Mouse (Mus musculus): ENCODE data around the gene Ssxb3.
"Not testable (repeated sequence)": the region's sequence is repeated elsewhere in the genome, so short reads cannot be mapped to it uniquely, and the experiment has no call there.

The Ssxb3 gene

DNA sequence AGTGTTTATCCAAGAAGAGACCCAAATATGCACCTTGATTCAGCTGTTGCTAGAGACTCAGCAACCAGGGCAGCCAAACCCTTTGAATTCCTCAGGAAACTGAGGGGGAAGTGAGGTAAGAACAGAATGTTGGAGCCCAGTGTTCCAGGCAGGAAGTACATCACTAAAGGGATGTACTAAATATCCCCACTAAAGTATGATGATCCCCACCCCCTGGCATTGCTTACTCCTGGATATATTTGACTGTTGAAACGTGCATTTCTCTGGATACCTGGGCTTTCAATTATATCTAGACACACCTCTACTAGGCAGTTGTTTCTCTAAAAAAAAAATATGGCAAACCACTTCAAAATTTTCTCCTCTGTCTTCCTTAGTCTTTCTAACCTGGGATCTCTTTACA is at the start of gene Ssxb3:
Ssxb3 (minus strand) TSS at position 101 of the 400 bp plus-strand sequence.
- DNase-seq (ENCODE audit: low spot score in 2 of 2) = not testable (repeated sequence)

- DNase-seq (ENCODE audit: low spot score in 2 of 2) = not testable (repeated sequence)
Measured at GRCm38 (mm10) chrX:8548155-8548554, 43.5 kb downstream of the Ssxb3 start, which contains the start of gene Ssxb6. Gene Ssxb6, minus strand, starts transcription at chrX:8548255.

Data from natural killer cell, adult 2 months (primary cell).